In genomic region chr10:102451756-102452155, GRCm38 (mm10) we compare ENCODE assay signal across 8 mouse cellular contexts. TPM values are rescaled to one million over a fixed set of nuclear protein-coding genes. Genes with fewer than 3 reads are reported as not detected.
DNase-seq lines count a peak whose midpoint lies in the region; ATAC-seq and TF ChIP-seq lines count a peak whose summit lies in the region.

No protein-coding gene starts in this region.

- H3K27me3 ChIP-seq in forebrain, embryonic 13.5 days: no peaks in the 10 kb centered on the region
- H3K27me3 ChIP-seq in intestine, postnatal 0 days (replicated peaks; ENCODE audit: control insufficient read depth, insufficient read depth, low read length): no peaks in the 10 kb centered on the region
- no peaks in the 10 kb centered on the region for H3K27me3 ChIP-seq in lung, embryonic 14.5 days (ENCODE audit: insufficient read depth, low read length)

- ATAC-seq in forebrain, embryonic 13.5 days: peak; percentile 74; the same call in 1 of the 2 replicates
- no peak for ATAC-seq in intestine, postnatal 0 days
- ATAC-seq in lung, embryonic 14.5 days (ENCODE audit: insufficient read depth): peak; percentile 52; the same call in 1 of the 2 replicates

- H3K9ac ChIP-seq in forebrain, embryonic 13.5 days: no peak overlapping the region
- H3K9ac ChIP-seq in intestine, postnatal 0 days (ENCODE audit: low read depth, low read length): no peak overlapping the region
- no peak overlapping the region for H3K9ac ChIP-seq in lung, embryonic 14.5 days

- no peak overlapping the region for H3K27ac ChIP-seq in forebrain, embryonic 13.5 days
- no peak overlapping the region for H3K27ac ChIP-seq in intestine, postnatal 0 days (ENCODE audit: low read depth, low read length)
- no peak overlapping the region for H3K27ac ChIP-seq in lung, embryonic 14.5 days (ENCODE audit: low read depth)

- TF ChIP-seq CTCF in intestine, postnatal 0 days (IDR thresholded peaks at IDR 0.05; ENCODE audit: low read depth): peak; percentile 84
- peak; percentile 88 for TF ChIP-seq CTCF in lung, embryonic 14.5 days (IDR thresholded peaks at IDR 0.05; ENCODE audit: low read depth)

- no peaks in the 10 kb centered on the region for H3K9me3 ChIP-seq in forebrain, embryonic 13.5 days (replicated peaks)
- H3K9me3 ChIP-seq in intestine, postnatal 0 days (ENCODE audit: control insufficient read depth): no peaks in the 10 kb centered on the region
- H3K9me3 ChIP-seq in lung, embryonic 14.5 days (ENCODE audit: low read depth, low read length): no peaks in the 10 kb centered on the region

- H3K36me3 ChIP-seq in forebrain, embryonic 13.5 days (ENCODE audit: poor library complexity, severe bottlenecking): no peaks in the 10 kb centered on the region
- H3K36me3 ChIP-seq in intestine, postnatal 0 days (ENCODE audit: control insufficient read depth, insufficient read depth): no peaks in the 10 kb centered on the region
- no peaks in the 10 kb centered on the region for H3K36me3 ChIP-seq in lung, embryonic 14.5 days (ENCODE audit: insufficient read depth)

- 9% methylated on average over 7 of the region's 7 CpGs for WGBS in forebrain, embryonic 13.5 days
- WGBS in intestine, postnatal 0 days: 10% methylated on average over 7 of the region's 7 CpGs
- WGBS in lung, embryonic 14.5 days: 10% methylated on average over 7 of the region's 7 CpGs

- no peak overlapping the region for H3K4me2 ChIP-seq in forebrain, embryonic 13.5 days
- H3K4me2 ChIP-seq in intestine, postnatal 0 days (replicated peaks; ENCODE audit: low read depth): no peak overlapping the region
- H3K4me2 ChIP-seq in lung, embryonic 14.5 days: no peak overlapping the region

- no peak overlapping the region for H3K4me3 ChIP-seq in forebrain, embryonic 13.5 days
- H3K4me3 ChIP-seq in intestine, postnatal 0 days (ENCODE audit: low read depth, low read length): no peak overlapping the region
- no peak overlapping the region for H3K4me3 ChIP-seq in lung, embryonic 14.5 days (ENCODE audit: low read depth, low read length)

- no peaks in the 10 kb centered on the region for H3K4me1 ChIP-seq in forebrain, embryonic 13.5 days
- H3K4me1 ChIP-seq in intestine, postnatal 0 days (replicated peaks; ENCODE audit: control insufficient read depth, insufficient read depth, low read length): no peaks in the 10 kb centered on the region
- H3K4me1 ChIP-seq in lung, embryonic 14.5 days (ENCODE audit: insufficient read depth): no peaks in the 10 kb centered on the region

- peak; percentile 55 to 64 for DNase-seq in cerebellum, postnatal 10 days
- DNase-seq in cerebellum, adult 11-12 months: no peak
- DNase-seq in 3T3-L1 (ENCODE audit: low read depth, low spot score): peak; percentile 60
- DNase-seq in adrenal gland, postnatal 10 days: peak; percentile 45
- DNase-seq in lung, embryonic 14.5 days: peak; percentile 87
- peak; percentile 8 for DNase-seq in skeletal muscle tissue, adult 2 months (ENCODE audit: low read depth, low spot score)

RNA-seq across cellular contexts. Expression of gene Nts, which starts 38.5 kb away (rescaled TPM):
- total RNA-seq in adrenal gland, postnatal 10 days (2021): under 1 TPM; 0.42 to 0.55 TPM
- polyA plus RNA-seq in forebrain, embryonic 13.5 days (2015; fragmentation: Nextera tagmentation; extraction: Ambion mirVana): 10.1 and 16.9 TPM in 2 replicates
- polyA plus RNA-seq in intestine, postnatal 0 days (2015; fragmentation: Nextera tagmentation; extraction: Ambion mirVana): 145 and 146 TPM in 2 replicates
- 0.20 and 0.43 TPM in 2 replicates for polyA plus RNA-seq in lung, embryonic 14.5 days (2014; fragmentation: Nextera tagmentation; extraction: Ambion mirVana)
